Mouse (Mus musculus) hindbrain, postnatal 0 days (tissue): ENCODE measurements at regions not wholly inside any gene's neighbourhood (a gene's known extent, or its start where the extent isn't known, plus 50 kb on each side); places are given as distances from the start of the nearest gene placed in this dataset.

Experiments used
- ATAC-seq: fragments of 200-750 bp; cut with Nextera tagmentation; 2 replicates; pipeline ENCODE4 v1.8.0; 2017; ENCODE audit warnings: mild to moderate bottlenecking, moderate TSS enrichment, moderate library complexity
- DNase-seq: peaks from one replicate; pipeline ENCODE4 v3.0.0-alpha.2; 2015; ENCODE audit warnings: low spot score
- H3K27ac ChIP-seq: fragments of 300-500 bp; sonication (generic); 2 replicates; pipeline ENCODE4 v1.5.1; 2014; ENCODE audit warnings: mild to moderate bottlenecking
- H3K27me3 ChIP-seq: fragments of 300-500 bp; sonication (generic); 2 replicates; pipeline ENCODE4 v1.6.1; 2014; ENCODE audit warnings: low read length, mixed read lengths; ENCODE audit not compliant: insufficient read depth
- H3K36me3 ChIP-seq: fragments of 300-500 bp; sonication (generic); 2 replicates; pipeline ENCODE4 v1.6.1; 2014; ENCODE audit warnings: low read length, mixed read lengths; ENCODE audit not compliant: insufficient read depth
- H3K4me1 ChIP-seq: fragments of 300-500 bp; sonication (generic); 2 replicates; pipeline ENCODE4 v1.6.1; 2014; ENCODE audit warnings: antibody characterized with exemption, low read length, mixed read lengths; ENCODE audit not compliant: insufficient read depth
- H3K4me2 ChIP-seq: fragments of 300-500 bp; sonication (generic); 2 replicates; pipeline ENCODE4 v1.6.1; 2014; ENCODE audit warnings: low read depth, mild to moderate bottlenecking, low read length, moderate library complexity, mixed read lengths
- H3K4me3 ChIP-seq: fragments of 300-500 bp; sonication (generic); 2 replicates; pipeline ENCODE4 v1.5.1; 2014; ENCODE audit warnings: low read length
- H3K9ac ChIP-seq: fragments of 300-500 bp; sonication (generic); replicated peaks from 2 replicates; pipeline ENCODE4 v1.6.1; 2014; ENCODE audit warnings: mild to moderate bottlenecking, low read length, moderate library complexity, mixed read lengths
- H3K9me3 ChIP-seq: fragments of 300-500 bp; sonication (generic); 2 replicates; pipeline ENCODE4 v1.6.1; 2016; ENCODE audit warnings: low read length, mixed read lengths
- CTCF ChIP-seq: IDR thresholded peaks from 2 replicates; pipeline ENCODE4 v1.5.1; 2016; ENCODE audit warnings: antibody characterized with exemption, control low read depth, low read depth
- WGBS: fragments of 180-500 bp; shearing (Covaris S2); extraction: QIAGEN DNeasy Blood & Tissue Kit; methylation state at CpG from one replicate; pipeline ENCODE4 v1.1.7; 2014; 5-methylcytosine and 5-hydroxymethylcytosine counted together

DNA sequence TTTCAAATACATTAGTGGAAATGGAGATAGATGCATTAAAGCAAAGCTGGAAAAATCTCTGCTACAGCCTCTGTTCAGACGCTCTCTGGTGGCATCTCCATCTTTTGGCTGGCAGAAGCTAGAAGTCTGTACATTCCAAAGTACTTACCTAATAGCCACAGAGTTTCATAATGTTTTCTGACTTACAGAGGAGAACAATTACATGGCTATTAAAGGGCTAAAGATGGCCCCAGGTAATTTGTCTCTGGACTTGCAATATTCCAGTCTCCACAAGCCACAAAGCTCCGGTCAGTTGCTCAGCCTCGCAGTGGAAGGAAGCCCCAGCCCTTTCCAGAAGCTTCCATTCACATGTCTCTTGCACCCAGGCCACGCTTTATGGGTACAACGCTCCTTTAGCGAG is 143.1 kb upstream of the Cpne8 start:
- H3K4me3 ChIP-seq = no peak overlapping the region
- H3K4me2 ChIP-seq = no peak overlapping the region
- H3K27me3 ChIP-seq = no peaks in the 10 kb centered on the region
- no peak for ATAC-seq
- TF ChIP-seq CTCF = no peak
- H3K4me1 ChIP-seq = no peaks in the 10 kb centered on the region
- WGBS = 92% methylated on average over 6 of the region's 6 CpGs
- no peak for DNase-seq
- no peak overlapping the region for H3K9ac ChIP-seq
- H3K36me3 ChIP-seq = no peaks in the 10 kb centered on the region
- no peak overlapping the region for H3K27ac ChIP-seq
- no peaks in the 10 kb centered on the region for H3K9me3 ChIP-seq

DNA sequence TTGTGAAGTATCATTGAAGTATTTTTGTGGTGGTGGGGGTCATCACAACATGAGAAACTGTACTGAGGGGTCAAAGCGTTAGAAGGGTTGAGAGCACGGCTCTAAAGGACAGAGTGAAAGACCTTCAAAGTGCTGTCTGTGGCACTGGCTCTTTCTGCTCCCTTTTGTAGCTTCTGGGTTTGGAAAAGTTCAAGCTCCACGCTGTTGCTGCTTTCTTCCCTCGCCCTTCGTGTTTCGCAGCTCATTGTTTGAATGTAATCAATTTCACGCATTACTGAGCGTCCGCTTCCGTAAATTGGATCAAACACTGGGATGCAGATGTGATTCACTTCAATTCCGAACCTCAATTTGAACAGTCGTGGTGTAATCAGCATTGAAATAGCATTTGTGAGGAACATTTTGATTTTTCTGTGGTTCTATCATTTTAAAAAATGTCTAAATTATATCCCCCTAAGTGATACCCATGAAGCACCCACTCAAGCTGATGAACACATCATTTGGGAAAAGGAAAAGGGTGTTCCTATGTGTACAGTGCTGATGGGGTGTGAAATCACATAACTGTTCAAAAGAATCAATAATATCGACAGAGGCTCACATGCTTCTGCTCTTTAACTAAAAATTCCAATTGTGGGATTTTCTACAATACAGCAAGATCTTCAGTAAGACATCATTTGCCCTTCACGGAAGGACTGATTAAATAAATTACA is 140.9 kb upstream of the Cpne8 start:
- Histone ChIP-seq H3K4me2 (peak overlapping the region; percentile 30; the same call in 1 of the 2 replicates), H3K4me1 (no peaks in the 10 kb centered on the region), H3K9ac (no peak overlapping the region), H3K36me3 (no peaks in the 10 kb centered on the region), H3K4me3 (no peak overlapping the region), H3K27ac (no peak overlapping the region), H3K9me3 (no peaks in the 10 kb centered on the region), H3K27me3 (no peaks in the 10 kb centered on the region)
- ATAC-seq (no peak), DNase-seq (peak; percentile 42)
- WGBS = 21% methylated on average over 14 of the region's 14 CpGs
- no peak for TF ChIP-seq CTCF

DNA sequence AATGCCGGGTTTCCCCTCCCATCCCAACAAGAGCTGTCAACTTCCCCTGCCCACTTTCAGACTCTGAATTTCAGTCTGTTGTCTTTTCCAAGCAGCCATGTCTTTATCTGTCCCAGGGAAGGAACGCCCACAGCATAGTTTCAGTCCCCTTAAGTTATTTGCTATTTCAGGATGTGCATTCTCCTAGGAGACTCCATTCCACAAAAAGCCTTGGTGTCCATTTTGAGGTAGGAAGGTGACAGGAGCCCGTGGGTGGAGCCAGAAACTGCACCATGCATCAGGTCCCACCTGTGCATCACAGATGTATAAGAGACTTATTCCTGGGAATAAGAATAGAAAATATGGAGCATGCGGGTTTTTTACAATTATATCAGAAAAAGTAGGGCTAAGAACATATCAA is 138.9 kb upstream of the Cpne8 start:
- Histone ChIP-seq H3K27ac (no peak overlapping the region), H3K27me3 (no peaks in the 10 kb centered on the region), H3K4me3 (no peak overlapping the region), H3K9ac (no peak overlapping the region), H3K4me2 (no peak overlapping the region), H3K4me1 (no peaks in the 10 kb centered on the region), H3K9me3 (no peaks in the 10 kb centered on the region), H3K36me3 (no peaks in the 10 kb centered on the region)
- DNase-seq (no peak), ATAC-seq (no peak)
- no peak for TF ChIP-seq CTCF
- WGBS = 68% methylated on average over 4 of the region's 4 CpGs

DNA sequence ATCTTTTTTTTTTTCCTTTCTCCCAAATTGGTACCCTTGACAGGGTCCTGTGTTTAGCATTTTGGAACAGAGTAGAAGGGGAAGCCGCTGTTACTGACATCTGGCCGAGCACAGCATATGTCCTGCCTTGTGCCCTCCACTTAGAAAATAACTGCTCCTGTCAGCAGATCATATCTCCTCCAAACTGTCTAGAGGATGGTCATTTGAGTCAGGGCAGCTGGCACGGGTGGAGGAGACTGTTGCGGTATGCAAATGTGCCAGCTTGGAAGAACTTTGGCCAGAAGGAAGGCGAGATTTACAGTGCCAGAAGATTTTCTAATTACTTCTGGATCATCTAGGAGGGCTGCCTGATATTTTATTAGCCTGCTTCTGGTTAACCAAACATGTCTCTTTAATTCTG is 134.7 kb upstream of the Cpne8 start:
- peak; percentile 58 for DNase-seq

DNA sequence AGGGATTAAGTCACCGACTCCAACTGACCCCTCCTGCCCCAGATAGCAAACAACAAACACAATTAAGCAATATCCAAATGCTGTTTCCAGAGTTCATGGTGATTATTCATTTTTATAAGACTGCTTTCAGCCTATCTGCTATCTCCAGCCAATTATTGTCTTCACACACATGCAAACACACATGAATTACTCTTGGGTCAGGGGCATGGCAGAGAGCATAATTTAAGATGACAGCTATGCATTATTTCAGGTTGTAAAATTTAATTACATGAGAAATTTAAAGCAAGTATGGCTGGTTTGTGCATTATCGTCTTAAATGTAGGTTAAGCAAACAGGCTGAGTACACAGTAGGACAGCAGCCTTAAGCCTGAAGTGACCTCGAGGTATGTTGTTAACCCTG is 131.1 kb upstream of the Cpne8 start:
- Histone ChIP-seq H3K27me3 (no peaks in the 10 kb centered on the region), H3K36me3 (no peaks in the 10 kb centered on the region), H3K4me2 (no peak overlapping the region), H3K4me1 (no peaks in the 10 kb centered on the region), H3K9me3 (no peaks in the 10 kb centered on the region), H3K4me3 (no peak overlapping the region), H3K9ac (no peak overlapping the region), H3K27ac (no peak overlapping the region)
- 67% methylated on average over 3 of the region's 3 CpGs for WGBS
- TF ChIP-seq CTCF = no peak
- ATAC-seq (no peak), DNase-seq (no peak)

More for the DNA sequence above, 134.7 kb upstream of the Cpne8 start:
- Histone ChIP-seq H3K36me3 (no peaks in the 10 kb centered on the region), H3K27ac (no peak overlapping the region), H3K9me3 (no peaks in the 10 kb centered on the region), H3K4me3 (no peak overlapping the region), H3K27me3 (no peaks in the 10 kb centered on the region), H3K4me2 (no peak overlapping the region), H3K9ac (no peak overlapping the region), H3K4me1 (no peaks in the 10 kb centered on the region)
- peak; percentile 75 for ATAC-seq
- TF ChIP-seq CTCF = no peak
- WGBS = 51% methylated on average over 5 of the region's 5 CpGs

DNA sequence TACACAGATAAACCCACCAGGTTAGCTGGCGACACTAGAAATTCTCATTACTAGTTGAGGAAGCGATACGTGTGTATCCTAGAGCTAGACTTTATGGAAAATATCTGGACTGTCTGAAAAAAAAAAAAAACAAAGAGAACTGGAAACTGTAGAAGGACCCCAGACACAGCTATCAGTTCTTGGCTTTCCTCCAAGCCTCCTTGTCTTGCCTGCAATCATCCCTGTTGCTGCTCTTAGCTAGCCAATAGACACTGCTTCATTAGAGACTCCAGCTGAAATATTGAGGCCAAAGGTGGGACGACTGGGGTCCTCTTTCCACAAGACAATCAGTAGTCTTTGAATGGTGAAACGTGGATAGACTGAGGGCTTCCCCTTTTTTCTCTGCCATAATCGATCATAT is 129.0 kb upstream of the Cpne8 start:
- no peak overlapping the region for H3K27ac ChIP-seq
- 49% methylated on average over 6 of the region's 6 CpGs for WGBS
- H3K4me3 ChIP-seq = no peak overlapping the region
- ATAC-seq (no peak), DNase-seq (peak; percentile 48)
- no peak overlapping the region for H3K4me2 ChIP-seq
- H3K36me3 ChIP-seq = no peaks in the 10 kb centered on the region
- no peaks in the 10 kb centered on the region for H3K9me3 ChIP-seq
- H3K27me3 ChIP-seq = no peaks in the 10 kb centered on the region
- TF ChIP-seq CTCF = no peak
- no peak overlapping the region for H3K9ac ChIP-seq
- no peaks in the 10 kb centered on the region for H3K4me1 ChIP-seq

DNA sequence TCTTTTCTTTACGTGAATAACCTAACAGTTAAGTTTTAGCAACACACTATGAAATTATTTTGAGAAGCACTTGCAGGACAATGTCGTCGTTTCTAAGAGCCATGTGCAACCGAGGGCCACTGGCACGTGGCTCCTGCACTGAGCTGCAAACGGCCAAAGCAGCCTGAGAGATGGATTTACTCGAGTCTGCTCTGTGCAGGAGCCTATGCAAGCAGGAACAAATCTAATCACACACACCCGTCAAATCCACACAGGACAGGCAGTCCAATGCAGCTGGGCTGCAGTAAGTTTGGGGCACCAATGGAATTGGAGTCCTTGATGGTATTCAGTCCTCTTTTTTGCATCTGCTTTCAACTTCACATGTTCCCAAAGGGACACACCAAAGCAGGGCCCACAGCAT is 118.8 kb upstream of the Cpne8 start:
- no peaks in the 10 kb centered on the region for H3K36me3 ChIP-seq
- H3K4me1 ChIP-seq = no peaks in the 10 kb centered on the region
- no peak overlapping the region for H3K9ac ChIP-seq
- H3K9me3 ChIP-seq = no peaks in the 10 kb centered on the region
- no peak overlapping the region for H3K4me2 ChIP-seq
- H3K27ac ChIP-seq = no peak overlapping the region
- no peaks in the 10 kb centered on the region for H3K27me3 ChIP-seq
- ATAC-seq = no peak
- no peak overlapping the region for H3K4me3 ChIP-seq
- no peak for DNase-seq
- 68% methylated on average over 7 of the region's 8 CpGs for WGBS
- no peak for TF ChIP-seq CTCF
